Mouse (Mus musculus) stomach, postnatal 0 days (tissue): ENCODE measurements at regions not wholly inside any gene's neighbourhood (a gene's known extent, or its start where the extent isn't known, plus 50 kb on each side); places are given as distances from the start of the nearest gene placed in this dataset.
"Not testable (repeated sequence)": the region's sequence is repeated elsewhere in the genome, so short reads cannot be mapped to it uniquely, and the experiment has no call there.

Experiments
- ATAC-seq: fragments of 200-750 bp; cut with Nextera tagmentation; 2 replicates; pipeline ENCODE4 v1.8.0; 2017; ENCODE audit not compliant: low FRiP score, low TSS enrichment
- DNase-seq: peaks from one replicate; pipeline ENCODE4 v3.0.0-alpha.2; 2016; ENCODE audit warnings: low spot score
- H3K27ac ChIP-seq: fragments of 300-500 bp; sonication (generic); replicated peaks from 2 replicates; pipeline ENCODE4 v1.5.1; 2014; ENCODE audit warnings: mild to moderate bottlenecking, control low read depth
- H3K27me3 ChIP-seq: fragments of 300-500 bp; sonication (generic); 2 replicates; pipeline ENCODE4 v1.6.1; 2014; ENCODE audit warnings: low read length; ENCODE audit not compliant: control insufficient read depth, insufficient read depth
- H3K36me3 ChIP-seq: fragments of 300-500 bp; sonication (generic); 2 replicates; pipeline ENCODE4 v1.6.1; 2014; ENCODE audit warnings: low read length, mixed read lengths; ENCODE audit not compliant: control insufficient read depth, insufficient read depth
- H3K4me1 ChIP-seq: fragments of 300-500 bp; sonication (generic); replicated peaks from 2 replicates; pipeline ENCODE4 v1.6.1; 2014; ENCODE audit warnings: antibody characterized with exemption; ENCODE audit not compliant: control insufficient read depth, insufficient read depth
- H3K4me2 ChIP-seq: fragments of 300-500 bp; sonication (generic); replicated peaks from 2 replicates; pipeline ENCODE4 v1.6.1; 2014; ENCODE audit warnings: low read depth, mild to moderate bottlenecking, control low read depth, moderate library complexity
- H3K4me3 ChIP-seq: fragments of 300-500 bp; sonication (generic); 2 replicates; pipeline ENCODE4 v1.5.1; 2014; ENCODE audit warnings: low read depth, low read length, control low read depth
- H3K9ac ChIP-seq: fragments of 300-500 bp; sonication (generic); 2 replicates; pipeline ENCODE4 v1.6.1; 2014; ENCODE audit warnings: mild to moderate bottlenecking, low read length, control low read depth, mixed read lengths
- H3K9me3 ChIP-seq: fragments of 300-500 bp; sonication (generic); 2 replicates; pipeline ENCODE4 v1.6.1; 2016; ENCODE audit warnings: low read length; ENCODE audit not compliant: control insufficient read depth
- CTCF ChIP-seq: IDR thresholded peaks from 2 replicates; pipeline ENCODE4 v1.5.1; 2016; ENCODE audit warnings: antibody characterized with exemption, low read depth, mild to moderate bottlenecking, moderate library complexity
- EP300 ChIP-seq: optimal IDR thresholded peaks from 2 replicates; pipeline ENCODE3; 2016; ENCODE audit warnings: antibody characterized with exemption
- WGBS: fragments of 180-500 bp; shearing (Covaris S2); extraction: QIAGEN DNeasy Blood & Tissue Kit; methylation state at CpG from one replicate; pipeline ENCODE4 v1.1.7; 2014; 5-methylcytosine and 5-hydroxymethylcytosine counted together

GRCm38 (mm10) chr9:3258396-3259300, 76.3 kb upstream of the Alkbh8 start:
- 62% methylated on average over 10 of the region's 10 CpGs for WGBS
- TF ChIP-seq CTCF (no peak), EP300 (no peak)

GRCm38 (mm10) chr9:3260181-3260580, 74.8 kb upstream of the Alkbh8 start:
- ATAC-seq = no peak
- 59% methylated on average over 5 of the region's 5 CpGs for WGBS

More at GRCm38 (mm10) chr9:3258396-3259300, 76.3 kb upstream of the Alkbh8 start:
- Histone ChIP-seq H3K4me1 (no peaks in the 10 kb centered on the region), H3K9ac (no peak overlapping the region), H3K36me3 (no peaks in the 10 kb centered on the region), H3K4me3 (no peak overlapping the region), H3K4me2 (no peak overlapping the region), H3K27ac (no peak overlapping the region), H3K27me3 (no peaks in the 10 kb centered on the region), H3K9me3 (no peaks in the 10 kb centered on the region)
- peak; percentile 84 for DNase-seq
- peak; percentile 100 for ATAC-seq

GRCm38 (mm10) chr9:3260860-3261259, 74.1 kb upstream of the Alkbh8 start:
- ATAC-seq = no peak
- Histone ChIP-seq H3K4me1 (no peaks in the 10 kb centered on the region), H3K9ac (no peak overlapping the region), H3K27ac (no peak overlapping the region), H3K9me3 (no peaks in the 10 kb centered on the region), H3K36me3 (no peaks in the 10 kb centered on the region), H3K4me2 (no peak overlapping the region), H3K27me3 (no peaks in the 10 kb centered on the region), H3K4me3 (no peak overlapping the region)
- WGBS = 76% methylated on average over 2 of the region's 2 CpGs
- DNase-seq = no peak
- TF ChIP-seq CTCF = no peak

More at GRCm38 (mm10) chr9:3260181-3260580, 74.8 kb upstream of the Alkbh8 start:
- H3K4me3 ChIP-seq = no peak overlapping the region
- H3K4me1 ChIP-seq = no peaks in the 10 kb centered on the region
- H3K36me3 ChIP-seq = no peaks in the 10 kb centered on the region
- no peak overlapping the region for H3K9ac ChIP-seq
- no peak overlapping the region for H3K27ac ChIP-seq
- H3K9me3 ChIP-seq = no peaks in the 10 kb centered on the region
- no peaks in the 10 kb centered on the region for H3K27me3 ChIP-seq
- no peak overlapping the region for H3K4me2 ChIP-seq
- TF ChIP-seq EP300 (no peak), CTCF (no peak)
- no peak for DNase-seq

GRCm38 (mm10) chr9:3264467-3264866, 70.5 kb upstream of the Alkbh8 start:
- no peak for TF ChIP-seq EP300
- no peak for TF ChIP-seq CTCF
- H3K9me3 ChIP-seq = no peaks in the 10 kb centered on the region
- H3K9ac ChIP-seq = no peak overlapping the region
- no peak overlapping the region for H3K4me3 ChIP-seq
- no peak for DNase-seq
- H3K36me3 ChIP-seq = no peaks in the 10 kb centered on the region
- H3K27ac ChIP-seq = no peak overlapping the region
- no peak overlapping the region for H3K4me2 ChIP-seq
- no peaks in the 10 kb centered on the region for H3K4me1 ChIP-seq
- no peaks in the 10 kb centered on the region for H3K27me3 ChIP-seq
- no peak for ATAC-seq

GRCm38 (mm10) chr9:3280496-3280895, 54.4 kb upstream of the Alkbh8 start:
- not testable (repeated sequence) for H3K9ac ChIP-seq, H3K36me3 ChIP-seq, H3K27me3 ChIP-seq, H3K4me3 ChIP-seq, H3K4me1 ChIP-seq, H3K4me2 ChIP-seq, H3K27ac ChIP-seq, ATAC-seq, H3K9me3 ChIP-seq, DNase-seq
- 77% methylated on average over 8 of the region's 8 CpGs for WGBS

GRCm38 (mm10) chr9:3281906-3282305, 53.0 kb upstream of the Alkbh8 start:
- H3K4me2 ChIP-seq = not testable (repeated sequence)

GRCm38 (mm10) chr9:3283381-3283780, 51.6 kb upstream of the Alkbh8 start:
- DNase-seq, H3K36me3 ChIP-seq, ATAC-seq, H3K4me2 ChIP-seq, H3K9me3 ChIP-seq, H3K27ac ChIP-seq, H3K27me3 ChIP-seq, H3K4me3 ChIP-seq, H3K9ac ChIP-seq, H3K4me1 ChIP-seq: not testable (repeated sequence)
- WGBS = 89% methylated on average over 9 of the region's 9 CpGs

More at GRCm38 (mm10) chr9:3281906-3282305, 53.0 kb upstream of the Alkbh8 start:
- not testable (repeated sequence) for H3K4me1 ChIP-seq, DNase-seq, H3K9me3 ChIP-seq, H3K36me3 ChIP-seq, H3K4me3 ChIP-seq, H3K9ac ChIP-seq, ATAC-seq, H3K27me3 ChIP-seq, H3K27ac ChIP-seq
- WGBS = 89% methylated on average over 3 of the region's 3 CpGs
